Mouse (Mus musculus) small intestine, adult 2 months (tissue): Measurements from ENCODE around the gene Urad.

Source experiments
- CTCF ChIP-seq: fragments of 200-500 bp; IDR thresholded peaks from 2 replicates; pipeline ENCODE4 v1.5.1; 2012; ENCODE audit warnings: low read depth, mild to moderate bottlenecking, control low read depth, inconsistent platforms, low read length, moderate library complexity, mixed read lengths; ENCODE audit not compliant: insufficient replicate concordance, insufficient read length; ENCODE audit errors: extremely low read depth
- POLR2A ChIP-seq: fragments of 200-500 bp; IDR thresholded peaks from 2 replicates; pipeline ENCODE4 v1.6.1; 2012; ENCODE audit warnings: low read depth, mild to moderate bottlenecking, control low read depth, inconsistent platforms, low read length, moderate library complexity

- no peak for TF ChIP-seq CTCF
- TF ChIP-seq POLR2A, result no peak
Observed at GRCm38 (mm10) chr5:147358481-147358880, 36.2 kb upstream of the Urad start.
